Mouse (Mus musculus) adrenal gland, postnatal 25 days (tissue): ENCODE results near the gene Olfr229. TPM values are rescaled to one million over a fixed set of nuclear protein-coding genes. Genes with fewer than 3 reads are reported as not detected.
"Not testable (repeated sequence)": the region's sequence is repeated elsewhere in the genome, so short reads cannot be mapped to it uniquely, and the experiment has no call there.

Experiments used
- DNase-seq: peaks from one replicate; pipeline ENCODE4 v3.0.0; 2021; ENCODE audit warnings: mixed read lengths
- long read RNA-seq: library from polyadenylated mRNA; stranded (forward); transcript quantifications from one replicate; pipeline ENCODE4 v2.0.0, GENCODE M21; 2021
- total RNA-seq: library from RNA; stranded (reverse); gene quantifications from 2 replicates; pipeline ENCODE4 v1.2.3, GENCODE M21; 2021

Gene Olfr229
- not detected in 2 replicates for total RNA-seq
- long read RNA-seq: 0 reads

DNA sequence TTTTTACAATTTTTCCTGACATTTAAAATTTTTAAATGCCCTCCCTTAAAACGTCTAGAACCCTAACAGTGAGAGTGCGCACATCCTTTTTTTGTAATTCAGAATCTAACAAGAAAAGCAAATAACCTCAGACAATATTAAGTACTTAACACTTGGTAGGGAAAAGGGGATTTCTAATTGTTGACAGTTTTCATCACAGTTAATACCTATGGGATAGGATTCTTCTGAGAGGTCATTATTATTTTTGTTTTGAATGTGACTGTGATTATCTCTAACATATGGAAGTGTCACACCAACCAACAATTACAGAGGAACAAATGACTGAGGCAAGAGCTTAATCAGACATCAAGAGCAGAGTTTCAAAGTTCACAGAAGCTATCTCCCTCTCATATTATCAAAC, at the start of gene Olfr229:
Gene Olfr229 (plus strand): TSS at position 301 of the 400 bp plus-strand sequence.
- DNase-seq: no peak

- no peak for DNase-seq
Measured at GRCm38 (mm10) chr9:39866122-39866521, 41.0 kb upstream of the Olfr229 start, which contains the start of gene Olfr972. TSS of gene Olfr972 (plus strand) at chr9:39866422.

DNA sequence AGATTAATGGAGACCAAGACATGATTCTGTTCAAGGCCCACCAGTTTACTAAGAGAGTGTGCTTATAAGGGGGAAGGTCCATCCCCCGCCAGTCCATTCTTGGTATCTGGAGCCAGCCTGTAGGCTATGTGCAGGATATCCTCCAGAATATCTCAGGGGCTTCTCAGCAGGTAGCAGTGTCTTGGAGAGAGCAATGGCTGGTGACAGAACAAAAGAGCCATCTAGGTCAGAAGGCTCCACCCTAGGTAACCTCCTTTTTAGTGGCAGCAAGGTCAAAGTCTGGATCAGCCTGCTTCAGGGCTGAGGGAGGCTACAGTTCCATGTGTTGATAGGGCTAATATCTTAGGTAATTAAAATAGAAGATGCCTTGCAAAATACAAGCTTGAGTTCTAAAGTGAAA, 35.1 kb upstream of the Olfr229 start:
- DNase-seq: not testable (repeated sequence)

- not testable (repeated sequence) for DNase-seq
Measured at GRCm38 (mm10) chr9:39877541-39878396, 29.4 kb upstream of the Olfr229 start.

DNA sequence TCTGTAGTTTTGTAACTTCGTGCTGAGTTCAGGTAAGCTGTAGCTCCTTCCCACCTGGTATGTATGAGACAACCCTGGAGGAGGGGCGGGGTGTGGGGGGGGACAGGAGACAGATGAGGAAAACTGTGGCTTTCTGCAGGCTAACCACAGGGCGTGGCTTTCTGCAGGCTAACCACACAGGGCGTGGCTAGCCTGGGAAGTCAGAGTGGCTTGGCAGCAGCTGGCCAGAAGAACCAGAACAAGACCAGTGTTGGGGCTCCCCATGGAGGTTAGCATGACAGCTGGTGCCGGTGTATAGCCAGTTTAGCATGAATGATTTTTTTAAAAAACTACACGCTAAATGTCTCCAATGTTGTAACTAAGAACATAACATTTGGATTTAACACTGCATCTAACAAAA, 2.0 kb upstream of the Olfr229 start:
- DNase-seq: no peak

GRCm38 (mm10) chr9:39909939-39910338, 2.8 kb downstream of the Olfr229 start:
- DNase-seq: no peak

- not testable (repeated sequence) for DNase-seq
Measured at GRCm38 (mm10) chr9:39927975-39928836, 21.1 kb downstream of the Olfr229 start.

DNA sequence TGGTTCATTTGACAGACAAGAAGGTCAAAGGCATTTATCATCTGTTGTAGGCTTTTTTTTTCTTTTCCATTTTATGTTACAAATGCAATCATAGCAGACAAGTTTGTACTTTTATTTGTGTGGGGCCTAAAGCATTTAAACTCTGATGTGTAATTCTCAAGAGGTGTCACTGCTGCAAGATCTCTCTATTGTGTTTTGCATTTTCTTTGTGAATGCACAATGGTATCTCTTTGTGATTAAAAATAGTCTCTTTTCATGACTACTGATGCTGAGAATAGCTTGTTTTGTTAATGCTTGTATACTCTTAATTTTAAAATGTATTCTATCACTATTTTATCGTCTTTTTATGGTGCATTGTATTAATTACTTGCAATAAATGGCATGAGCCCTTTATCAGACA, 21.7 kb downstream of the Olfr229 start:
- not testable (repeated sequence) for DNase-seq

DNA sequence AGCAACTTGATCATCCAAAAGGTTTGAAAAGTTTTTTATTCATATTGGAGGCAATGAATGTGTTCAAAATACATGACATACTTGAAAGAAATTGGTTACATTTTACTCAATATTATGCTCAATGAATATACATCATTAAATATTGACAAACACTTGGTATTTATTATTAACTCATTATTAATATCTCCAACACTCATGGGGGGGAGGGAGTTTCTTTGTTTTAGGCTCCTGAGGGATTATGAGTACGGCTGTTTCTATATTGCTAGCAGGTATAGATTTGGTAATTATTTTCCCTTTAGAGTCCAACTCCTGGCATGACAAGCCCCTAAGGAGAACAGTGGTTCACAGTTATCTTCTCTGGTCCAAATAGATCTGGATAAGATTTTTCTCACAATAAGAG, 30.1 kb downstream of the Olfr229 start, which contains the start of gene Olfr974:
Gene Olfr974 (plus strand): TSS at position 301 of the 400 bp plus-strand sequence.
- DNase-seq: no peak

DNA sequence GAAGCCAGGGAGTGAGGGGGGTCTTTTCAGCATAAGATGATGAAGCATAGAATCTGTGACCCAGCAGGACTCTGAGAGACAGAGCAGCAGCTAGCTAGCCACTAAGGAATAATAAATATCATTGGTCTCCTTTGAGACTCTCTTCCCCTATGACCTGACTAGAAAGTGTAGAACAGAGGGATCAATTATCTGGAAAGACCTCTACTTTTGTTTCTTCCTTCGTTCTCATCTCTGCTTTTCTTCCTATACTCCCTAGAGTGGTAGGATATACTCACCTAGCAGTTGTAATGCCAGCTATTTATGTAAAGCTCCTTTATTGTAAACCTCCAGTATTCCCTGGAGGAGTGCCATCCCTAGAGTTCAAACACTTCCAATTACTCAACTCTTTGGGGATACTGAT, 44.8 kb downstream of the Olfr229 start, which contains the start of gene Olfr975:
Gene Olfr975 (minus strand): TSS at position 101 of the 400 bp plus-strand sequence.
- no peak for DNase-seq

DNA sequence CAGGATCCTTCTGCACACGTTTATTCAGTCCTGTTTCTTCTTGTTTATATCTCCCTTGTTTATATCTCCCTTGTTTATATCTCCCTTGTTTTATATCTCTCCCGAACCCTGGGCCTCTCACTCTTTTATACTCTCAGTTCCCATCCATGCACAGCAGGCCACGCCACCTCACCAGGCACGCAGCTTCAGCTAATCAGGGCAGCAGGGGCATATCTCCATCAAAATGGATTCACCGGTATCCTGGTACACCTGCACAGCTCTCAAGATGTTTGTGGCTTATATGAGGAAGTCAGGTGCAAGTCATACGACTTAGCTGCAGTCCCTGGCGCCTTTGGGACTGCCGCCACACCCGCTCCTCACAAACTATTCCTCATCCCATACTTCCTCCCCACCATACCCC, 53.9 kb downstream of the Olfr229 start, which contains the start of gene Olfr976:
Gene Olfr976 (minus strand): TSS at position 101 of the 400 bp plus-strand sequence.
- DNase-seq: not testable (repeated sequence)

Other genes starting within 250 kb of the Olfr229 start
- not detected in 2 replicates for gene Olfr963, start 240.1 kb upstream of the Olfr229 start, total RNA-seq
- not detected in 2 replicates for gene Olfr149, start 200.2 kb upstream of the Olfr229 start, total RNA-seq
- not detected in 2 replicates for gene Olfr965, start 196.0 kb upstream of the Olfr229 start, total RNA-seq
- not detected in 2 replicates for gene Olfr150, start 176.4 kb upstream of the Olfr229 start, total RNA-seq
- not detected in 2 replicates for gene Olfr967, start 161.1 kb upstream of the Olfr229 start, total RNA-seq
- gene Olfr968, start 124.1 kb upstream of the Olfr229 start, total RNA-seq: not detected in 2 replicates
- gene Olfr969, start 116.4 kb upstream of the Olfr229 start, total RNA-seq: not detected in 2 replicates
- gene Olfr970, start 98.5 kb upstream of the Olfr229 start, total RNA-seq: not detected in 2 replicates
- gene Olfr971, start 70.5 kb upstream of the Olfr229 start, total RNA-seq: not detected in 2 replicates
- not detected in 2 replicates for gene Olfr972, start 40.9 kb upstream of the Olfr229 start, total RNA-seq
- gene Olfr974, start 30.2 kb downstream of the Olfr229 start, total RNA-seq: not detected in 2 replicates
- not detected in 2 replicates for gene Olfr975, start 44.7 kb downstream of the Olfr229 start, total RNA-seq
- not detected in 2 replicates for gene Olfr976, start 53.8 kb downstream of the Olfr229 start, total RNA-seq
- gene Olfr978, start 84.8 kb downstream of the Olfr229 start, total RNA-seq: not detected in 2 replicates
- gene Olfr979, start 96.1 kb downstream of the Olfr229 start, total RNA-seq: not detected in 2 replicates
- not detected in 2 replicates for gene Olfr980, start 102.2 kb downstream of the Olfr229 start, total RNA-seq
- gene Olfr981, start 114.1 kb downstream of the Olfr229 start, total RNA-seq: not detected in 2 replicates
- not detected in 2 replicates for gene Olfr982, start 166.5 kb downstream of the Olfr229 start, total RNA-seq
- gene Olfr983, start 186.3 kb downstream of the Olfr229 start, total RNA-seq: not detected in 2 replicates
- gene Olfr984, start 206.9 kb downstream of the Olfr229 start, total RNA-seq: not detected in 2 replicates
- not detected in 2 replicates for gene Olfr985, start 222.8 kb downstream of the Olfr229 start, total RNA-seq
- gene Tmem225, start 240.8 kb downstream of the Olfr229 start, total RNA-seq: not detected in 2 replicates